Mouse (Mus musculus) hindbrain, embryonic 10.5 days (tissue): ENCODE measurements around the gene Msl1. TPM values are rescaled to one million over a fixed set of nuclear protein-coding genes. Genes with fewer than 3 reads are reported as not detected.

Source experiments
- DNase-seq: peaks from one replicate; pipeline ENCODE4 v3.0.0-alpha.2; 2017; ENCODE audit warnings: low spot score
- H3K27ac ChIP-seq: fragments of 300-500 bp; sonication (generic); 2 replicates; pipeline ENCODE4 v1.5.1; 2016; ENCODE audit warnings: mild to moderate bottlenecking, moderate library complexity
- H3K27me3 ChIP-seq: fragments of 300-500 bp; sonication (generic); 2 replicates; pipeline ENCODE4 v1.6.1; 2016; ENCODE audit warnings: mild to moderate bottlenecking; ENCODE audit not compliant: poor library complexity, insufficient read depth, severe bottlenecking
- H3K36me3 ChIP-seq: fragments of 300-500 bp; sonication (generic); 2 replicates; pipeline ENCODE4 v1.6.1; 2016; ENCODE audit warnings: mild to moderate bottlenecking, moderate library complexity
- H3K4me1 ChIP-seq: fragments of 300-500 bp; sonication (generic); replicated peaks from 2 replicates; pipeline ENCODE4 v1.6.1; 2016; ENCODE audit warnings: mild to moderate bottlenecking
- H3K4me3 ChIP-seq: fragments of 300-500 bp; sonication (generic); 2 replicates; pipeline ENCODE4 v1.5.1; 2016; ENCODE audit warnings: mild to moderate bottlenecking, moderate library complexity
- H3K9me3 ChIP-seq: fragments of 300-500 bp; sonication (generic); 2 replicates; pipeline ENCODE4 v1.6.1; 2016; ENCODE audit warnings: mild to moderate bottlenecking, moderate library complexity
- WGBS: fragments of 180-500 bp; shearing (Covaris S2); methylation state at CpG from one replicate; pipeline ENCODE4 v1.1.7; 2016; 5-methylcytosine and 5-hydroxymethylcytosine counted together
- polyA plus RNA-seq: library from polyadenylated mRNA; unstranded; fragments of >200 nt; fragmentation: Nextera tagmentation; extraction: Ambion mirVana; gene quantifications from 2 replicates; pipeline ENCODE4 v1.2.1, GENCODE M21; 2016

The Msl1 gene
- polyA plus RNA-seq, 1 experiment from 2014 or later = 25.2 TPM

DNA sequence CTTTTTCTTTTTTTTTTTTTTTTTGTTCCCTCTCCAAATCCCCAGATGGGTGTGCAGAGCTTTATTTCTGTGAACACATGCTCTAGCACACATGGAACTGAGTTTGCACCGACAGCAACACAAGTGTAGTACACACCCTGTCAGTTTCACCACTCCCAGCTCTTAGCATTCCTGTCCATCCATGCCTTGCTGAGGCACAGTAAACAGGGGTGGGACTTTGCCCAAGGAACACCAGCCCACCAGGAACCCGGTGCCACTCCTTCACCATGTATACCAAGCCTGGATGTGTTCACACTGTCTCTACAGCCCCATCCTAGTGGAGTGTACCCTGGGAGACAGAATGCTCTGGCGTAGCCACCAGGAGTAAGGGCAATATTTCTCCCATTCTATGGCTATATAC is 40.4 kb downstream of the Msl1 start:
- DNase-seq = no peak
- H3K4me3 ChIP-seq = no peak overlapping the region
- 71% methylated on average over 3 of the region's 3 CpGs for WGBS

DNA sequence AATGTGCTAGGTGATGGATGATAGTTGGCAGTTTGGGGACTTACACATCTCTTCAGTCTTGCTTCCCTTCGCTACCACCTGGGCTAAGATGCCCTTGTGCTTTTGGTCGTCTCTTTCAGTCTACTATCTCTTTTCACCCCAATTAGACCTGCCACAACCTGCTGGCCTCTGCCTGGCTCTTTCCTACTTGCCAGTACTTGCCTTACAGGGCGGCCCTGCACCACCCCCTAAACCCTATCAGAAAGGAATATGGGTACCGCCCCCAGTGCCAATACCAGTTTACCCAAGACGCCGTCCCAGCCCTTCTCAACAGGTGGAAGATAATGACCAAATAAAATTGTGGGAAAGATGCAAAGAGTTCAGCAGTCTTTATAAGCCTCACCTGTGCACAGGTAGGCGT is 40.8 kb downstream of the Msl1 start:
- Histone ChIP-seq H3K9me3 (no peaks in the 10 kb centered on the region), H3K27ac (no peak overlapping the region), H3K4me1 (peaks cover 44% of the 10 kb centered on the region), H3K27me3 (peaks cover 50% of the 10 kb centered on the region), H3K36me3 (peaks cover 41% of the 10 kb centered on the region), H3K4me3 (peak overlapping the region; percentile 74)
- DNase-seq = no peak
- WGBS = 28% methylated on average over 7 of the region's 7 CpGs

More for the DNA sequence above, 40.4 kb downstream of the Msl1 start:
- no peak overlapping the region for H3K27ac ChIP-seq
- H3K36me3 ChIP-seq = peaks cover 45% of the 10 kb centered on the region
- H3K9me3 ChIP-seq = no peaks in the 10 kb centered on the region
- H3K4me1 ChIP-seq = peaks cover 44% of the 10 kb centered on the region
- H3K27me3 ChIP-seq = peaks cover 50% of the 10 kb centered on the region

DNA sequence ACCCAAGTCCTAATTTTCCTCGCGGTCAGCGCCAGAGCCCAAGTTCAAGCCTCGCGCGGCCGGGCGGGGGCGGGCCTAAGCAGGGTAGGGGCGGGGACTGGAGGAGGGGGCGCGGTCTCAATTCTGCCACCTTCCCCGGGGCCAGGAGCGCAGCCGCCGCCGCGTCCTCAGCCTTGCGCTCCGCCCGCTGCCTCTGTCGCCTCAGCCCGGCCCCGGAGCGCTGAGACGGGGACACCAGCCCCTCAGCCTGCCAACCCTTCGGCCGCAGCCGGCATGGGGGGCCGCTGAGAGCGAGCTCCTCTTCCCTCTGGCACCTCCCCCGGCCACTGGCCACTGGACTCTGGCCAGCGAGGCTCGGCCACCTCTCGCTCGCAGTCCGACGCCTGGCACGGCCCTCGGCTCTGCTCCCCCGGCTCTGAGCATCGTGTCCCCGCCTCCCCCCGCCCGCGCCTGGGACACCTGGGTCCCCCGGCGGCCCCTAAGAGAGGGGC is 41.4 kb downstream of the Msl1 start, which contains the start of gene Rapgefl1:
Rapgefl1 (plus strand) TSS at position 135 of the 491 bp plus-strand sequence.
- 1% methylated on average over 48 of the region's 48 CpGs for WGBS
- H3K9me3 ChIP-seq = no peaks in the 10 kb centered on the region
- H3K27ac ChIP-seq = peak within 1 kb of the TSS; percentile 81
- H3K4me3 ChIP-seq = peak within 1 kb of the TSS; percentile 74
- H3K4me1 ChIP-seq = peaks cover 44% of the 10 kb centered on the region
- H3K36me3 ChIP-seq = peaks cover 35% of the 10 kb centered on the region
- H3K27me3 ChIP-seq = peaks cover 50% of the 10 kb centered on the region
- DNase-seq = peak; percentile 87

DNA sequence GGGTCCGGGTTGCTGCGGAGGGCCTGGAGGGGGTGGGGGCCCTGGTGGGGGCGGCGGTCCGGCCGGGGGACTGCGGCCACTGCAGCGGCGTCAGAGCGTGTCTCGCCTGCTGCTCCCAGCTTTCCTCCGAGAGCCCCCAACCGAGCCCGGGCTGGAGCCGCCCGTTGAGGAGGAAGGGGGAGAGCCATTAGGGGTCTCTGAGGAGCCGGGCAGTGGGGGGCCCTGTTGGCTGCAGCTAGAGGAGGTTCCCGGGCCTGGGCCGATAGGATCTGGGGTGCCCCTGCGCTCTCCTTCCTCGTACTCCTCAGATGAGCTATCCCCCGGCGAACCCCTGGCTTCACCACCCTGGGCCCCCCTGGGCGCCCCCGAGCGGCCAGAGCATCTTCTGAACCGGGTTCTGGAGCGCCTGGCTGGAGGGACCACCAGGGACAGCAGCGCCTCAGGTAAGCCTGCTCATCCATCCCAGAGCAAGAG is 42.0 kb downstream of the Msl1 start:
- Histone ChIP-seq H3K9me3 (no peaks in the 10 kb centered on the region), H3K27me3 (peaks cover 50% of the 10 kb centered on the region), H3K4me1 (peaks cover 44% of the 10 kb centered on the region), H3K36me3 (peaks cover 29% of the 10 kb centered on the region), H3K27ac (peak overlapping the region; percentile 81), H3K4me3 (peak overlapping the region; percentile 74)
- peak; percentile 36 for DNase-seq
- under 1% methylated on average over 29 of the region's 29 CpGs for WGBS

DNA sequence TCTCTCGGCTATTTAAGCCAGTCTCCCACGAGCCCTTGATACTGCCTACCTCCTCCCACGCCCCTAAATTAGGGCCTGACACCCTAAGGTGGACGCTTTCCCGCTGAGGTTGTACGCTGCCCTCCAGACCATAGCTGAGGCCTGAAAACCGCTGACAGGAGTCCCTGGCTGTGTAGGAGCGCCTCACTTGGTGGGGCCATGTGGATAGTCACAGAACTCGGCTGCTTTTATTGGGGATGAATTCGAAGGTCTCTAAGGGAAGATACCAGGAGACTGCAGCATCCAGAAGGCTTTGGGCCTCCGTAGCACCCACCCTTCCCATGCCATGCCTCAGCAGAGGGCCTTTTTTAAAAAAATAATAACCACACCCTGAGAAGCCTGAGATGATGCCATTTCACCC is 42.6 kb downstream of the Msl1 start:
- DNase-seq = no peak
- peaks cover 44% of the 10 kb centered on the region for H3K4me1 ChIP-seq
- H3K27me3 ChIP-seq = peaks cover 50% of the 10 kb centered on the region
- no peak overlapping the region for H3K27ac ChIP-seq
- 48% methylated on average over 11 of the region's 11 CpGs for WGBS
- no peaks in the 10 kb centered on the region for H3K9me3 ChIP-seq
- peaks cover 23% of the 10 kb centered on the region for H3K36me3 ChIP-seq
- H3K4me3 ChIP-seq = peak overlapping the region; percentile 74

DNA sequence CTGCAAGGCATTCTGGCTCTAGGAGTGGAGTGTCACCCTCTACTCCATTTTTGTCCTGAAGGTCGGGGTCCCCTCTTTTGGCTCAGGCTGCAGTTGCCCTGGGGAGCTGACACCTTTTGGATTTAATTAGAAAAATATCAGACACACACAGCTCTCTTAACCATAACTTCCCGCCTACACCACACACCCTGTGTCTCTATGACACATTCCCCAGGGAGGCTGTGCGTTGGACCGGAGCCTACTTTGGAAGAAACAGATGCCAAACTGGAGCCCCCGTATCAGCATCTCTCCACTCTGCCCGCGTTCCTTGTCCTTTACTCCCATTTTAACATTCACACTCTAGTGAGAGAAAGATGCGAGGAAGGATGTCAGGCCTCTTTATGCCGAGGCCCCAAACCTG is 43.2 kb downstream of the Msl1 start:
- H3K27me3 ChIP-seq = peaks cover 50% of the 10 kb centered on the region
- H3K4me1 ChIP-seq = peaks cover 44% of the 10 kb centered on the region
- no peaks in the 10 kb centered on the region for H3K9me3 ChIP-seq
- 82% methylated on average over 9 of the region's 9 CpGs for WGBS
- H3K36me3 ChIP-seq = peaks cover 17% of the 10 kb centered on the region
- no peak for DNase-seq
- H3K4me3 ChIP-seq = no peak overlapping the region
- H3K27ac ChIP-seq = no peak overlapping the region

DNA sequence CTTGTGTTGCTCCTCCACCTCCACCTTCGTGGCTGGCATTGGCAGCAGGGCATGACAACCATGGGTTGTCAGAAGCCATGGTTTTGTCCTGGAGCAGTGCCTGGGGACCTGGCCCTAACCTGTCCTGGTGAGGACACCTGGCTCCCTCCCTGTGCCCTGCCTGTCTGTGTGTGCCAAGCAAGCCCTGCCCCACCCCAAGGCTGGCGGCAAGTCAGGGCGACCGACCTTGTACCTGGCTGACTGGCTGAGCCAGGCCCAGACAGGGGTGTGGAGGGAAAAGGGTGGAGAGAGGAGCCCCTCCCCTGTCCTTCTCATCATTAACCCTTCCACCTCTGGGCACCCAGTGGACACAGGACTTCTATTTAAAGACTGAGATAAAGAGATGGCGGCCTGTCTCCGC is 44.1 kb downstream of the Msl1 start:
- Histone ChIP-seq H3K4me1 (peaks cover 42% of the 10 kb centered on the region), H3K4me3 (no peak overlapping the region), H3K27me3 (peaks cover 50% of the 10 kb centered on the region), H3K9me3 (no peaks in the 10 kb centered on the region), H3K27ac (0 out of 2 replicates have a peak overlapping the region, but pooled peaks have one; percentile 16), H3K36me3 (peaks cover 8% of the 10 kb centered on the region)
- WGBS = 54% methylated on average over 6 of the region's 6 CpGs
- no peak for DNase-seq

DNA sequence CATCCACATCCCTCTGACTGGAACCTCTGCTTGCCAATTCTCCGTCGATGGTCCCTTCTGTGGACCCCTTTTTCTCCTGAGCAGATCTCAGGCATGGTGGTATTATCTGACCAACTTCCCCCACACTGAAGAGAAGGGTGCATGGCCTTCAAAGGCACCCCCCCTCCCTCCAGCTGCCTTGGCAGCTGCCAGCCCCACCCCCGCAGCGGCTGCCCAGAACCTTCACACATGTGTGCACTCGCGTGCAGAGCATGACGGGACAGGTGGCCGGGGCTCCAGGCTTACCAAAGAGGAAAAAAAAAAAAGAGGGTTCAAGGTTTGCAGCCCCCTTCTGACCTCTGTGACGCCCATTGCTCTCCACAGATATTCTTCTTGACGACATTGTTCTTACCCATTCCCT is 44.6 kb downstream of the Msl1 start:
- Histone ChIP-seq H3K27me3 (peaks cover 48% of the 10 kb centered on the region), H3K27ac (no peak overlapping the region), H3K4me1 (peaks cover 37% of the 10 kb centered on the region), H3K9me3 (no peaks in the 10 kb centered on the region), H3K36me3 (peaks cover 3% of the 10 kb centered on the region), H3K4me3 (no peak overlapping the region)
- no peak for DNase-seq
- 76% methylated on average over 10 of the region's 10 CpGs for WGBS

DNA sequence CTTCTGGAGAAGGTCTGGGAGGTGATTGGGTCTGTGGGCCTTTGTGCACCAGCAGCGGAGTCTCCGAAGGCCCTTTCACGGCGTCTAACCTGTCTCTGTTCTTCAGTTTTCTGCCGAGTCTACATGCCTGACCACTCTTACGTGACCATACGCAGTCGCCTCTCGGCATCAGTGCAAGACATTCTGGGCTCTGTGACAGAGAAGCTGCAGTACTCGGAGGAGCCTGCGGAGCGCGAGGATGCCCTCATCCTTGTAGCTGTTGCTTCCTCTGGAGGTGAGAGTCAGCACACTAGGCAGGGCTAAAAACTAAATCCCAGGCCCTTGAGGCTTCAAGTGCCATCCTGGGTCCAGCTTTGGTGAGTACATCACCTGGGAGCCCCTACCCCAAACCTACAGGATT is 50.7 kb downstream of the Msl1 start:
- H3K36me3 ChIP-seq = no peaks in the 10 kb centered on the region
- DNase-seq = no peak
- H3K4me1 ChIP-seq = peaks cover 29% of the 10 kb centered on the region
- peaks cover 26% of the 10 kb centered on the region for H3K27me3 ChIP-seq
- H3K4me3 ChIP-seq = no peak overlapping the region
- no peaks in the 10 kb centered on the region for H3K9me3 ChIP-seq
- peak overlapping the region; percentile 50 for H3K27ac ChIP-seq
- 55% methylated on average over 13 of the region's 13 CpGs for WGBS

DNA sequence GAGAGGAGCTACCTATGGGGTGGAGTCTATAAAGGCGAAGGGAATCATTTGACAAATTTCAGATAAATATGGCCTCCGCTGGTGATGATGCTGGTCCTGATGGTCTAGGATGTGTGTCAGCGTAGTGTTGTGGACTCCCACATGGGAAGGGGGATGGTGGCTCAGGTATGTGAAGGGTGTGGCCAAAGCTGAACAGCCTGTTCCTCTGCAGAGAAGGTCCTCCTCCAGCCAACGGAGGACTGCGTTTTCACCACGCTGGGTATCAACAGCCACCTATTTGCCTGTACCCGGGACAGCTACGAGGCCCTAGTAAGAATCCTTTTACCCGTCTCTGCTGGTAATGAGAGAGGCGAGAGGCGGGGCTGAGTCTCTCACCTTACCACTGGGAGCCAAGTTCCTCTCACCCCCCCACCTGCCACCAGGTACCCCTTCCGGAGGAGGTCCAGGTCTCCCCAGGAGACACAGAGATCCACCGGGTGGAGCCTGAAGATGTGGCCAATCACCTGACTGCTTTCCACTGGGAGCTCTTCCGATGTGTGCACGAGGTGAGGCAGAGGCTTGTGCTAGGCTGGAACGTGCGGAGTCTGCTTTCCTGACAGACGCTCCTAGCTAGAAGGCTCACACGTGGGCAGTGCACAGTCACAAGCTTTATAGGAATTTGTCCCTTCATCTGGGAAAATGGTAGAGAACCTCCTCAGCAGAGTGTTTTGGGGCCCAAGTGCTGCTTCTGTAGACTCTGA is 51.7 kb downstream of the Msl1 start:
- no peak for DNase-seq
- Histone ChIP-seq H3K9me3 (no peaks in the 10 kb centered on the region), H3K27me3 (peaks cover 36% of the 10 kb centered on the region), H3K36me3 (no peaks in the 10 kb centered on the region), H3K4me1 (peaks cover 32% of the 10 kb centered on the region), H3K27ac (no peak overlapping the region), H3K4me3 (no peak overlapping the region)
- WGBS = 61% methylated on average over 19 of the region's 19 CpGs

DNA sequence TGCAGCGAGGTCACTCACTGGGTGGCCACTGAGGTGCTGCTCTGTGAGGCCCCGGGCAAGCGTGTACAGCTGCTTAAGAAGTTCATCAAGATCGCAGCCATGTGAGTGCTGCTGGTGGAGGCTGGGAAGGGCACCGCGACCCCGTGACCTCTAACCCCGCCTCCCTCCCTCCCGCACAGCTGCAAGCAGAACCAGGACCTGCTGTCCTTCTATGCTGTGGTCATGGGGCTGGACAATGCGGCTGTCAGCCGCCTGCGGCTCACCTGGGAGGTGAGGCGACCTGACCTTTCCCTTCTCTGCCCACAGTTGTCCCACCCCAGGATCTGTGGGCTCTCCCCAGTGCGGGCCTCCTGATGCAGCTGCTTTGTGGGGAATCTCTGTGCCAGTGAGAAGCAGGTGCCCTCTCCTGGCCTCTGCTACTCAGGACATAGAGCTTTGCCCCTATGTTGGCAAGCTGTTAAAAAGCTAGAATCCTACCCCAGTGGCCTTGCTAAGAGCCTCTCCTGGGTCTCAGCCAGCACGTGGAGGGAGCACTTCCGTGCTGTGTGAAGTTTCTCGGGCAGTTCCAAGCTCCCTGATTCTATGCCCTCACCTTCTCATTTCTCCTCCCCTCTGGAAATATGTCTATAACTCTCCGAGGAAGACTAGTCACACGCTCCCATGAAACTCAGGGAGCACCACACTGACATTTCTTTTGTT is 54.0 kb downstream of the Msl1 start:
- Histone ChIP-seq H3K36me3 (no peaks in the 10 kb centered on the region), H3K4me3 (peak overlapping the region; percentile 30), H3K27me3 (peaks cover 41% of the 10 kb centered on the region), H3K27ac (peak overlapping the region; percentile 77), H3K4me1 (peaks cover 45% of the 10 kb centered on the region), H3K9me3 (no peaks in the 10 kb centered on the region)
- WGBS = 7% methylated on average over 19 of the region's 19 CpGs
- DNase-seq = peak; percentile 61

DNA sequence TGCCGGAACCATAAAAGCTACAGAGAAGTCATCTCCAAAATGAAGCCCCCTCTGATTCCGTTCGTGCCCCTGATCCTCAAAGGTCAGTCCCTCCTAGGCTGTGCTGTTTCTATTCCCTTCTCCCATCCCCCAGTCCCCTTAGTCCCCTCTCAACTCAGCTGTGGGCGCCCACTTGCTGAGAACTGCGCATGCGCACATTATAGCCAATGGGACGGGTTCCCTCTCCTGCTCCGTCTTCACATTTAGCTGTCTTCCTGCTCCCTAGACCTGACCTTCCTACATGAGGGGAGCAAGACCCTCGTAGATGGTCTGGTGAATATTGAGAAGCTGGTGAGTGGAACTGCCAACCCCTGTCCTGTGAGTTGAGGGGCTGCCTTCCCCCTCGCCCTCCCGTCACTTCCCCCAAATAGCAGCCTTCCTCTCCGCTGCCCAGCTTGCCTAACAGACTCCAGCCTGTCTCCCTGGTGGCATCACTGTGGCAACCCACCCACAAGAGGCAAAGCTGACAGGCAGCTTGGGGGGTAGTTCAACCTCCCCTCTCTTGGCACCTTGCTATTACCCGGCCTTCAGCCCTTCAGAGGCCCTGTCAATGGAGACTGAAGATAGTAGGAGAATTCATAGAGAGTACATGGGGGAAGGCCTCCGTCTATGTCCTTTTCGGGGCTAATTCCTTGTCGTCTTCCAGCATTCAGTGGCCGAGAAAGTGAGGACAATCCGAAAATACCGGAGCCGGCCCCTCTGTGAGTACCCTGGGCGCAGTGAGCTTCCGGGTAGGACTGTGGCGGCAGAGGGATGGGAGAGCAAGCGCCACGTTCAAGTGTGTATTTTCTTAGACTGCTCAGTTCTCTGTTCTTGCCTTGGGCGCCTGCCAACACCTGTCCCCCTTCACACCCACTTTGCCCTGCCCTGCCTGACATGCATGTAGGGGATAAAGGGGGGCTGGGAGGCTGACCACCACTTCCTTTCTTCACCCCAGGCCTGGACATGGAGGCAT is 55.1 kb downstream of the Msl1 start:
- WGBS = 59% methylated on average over 26 of the region's 26 CpGs
- H3K27ac ChIP-seq = peak overlapping the region; percentile 77
- peak; percentile 61 for DNase-seq
- H3K27me3 ChIP-seq = peaks cover 41% of the 10 kb centered on the region
- H3K36me3 ChIP-seq = no peaks in the 10 kb centered on the region
- peak overlapping the region; percentile 26 for H3K4me3 ChIP-seq
- H3K9me3 ChIP-seq = no peaks in the 10 kb centered on the region
- peaks cover 45% of the 10 kb centered on the region for H3K4me1 ChIP-seq
